Mouse (Mus musculus) left cerebral cortex, adult 9 months (tissue): ENCODE results near the gene Cacnb4.

Experiments used
- DNase-seq, 2 experiments: peaks; one replicate each; pipeline ENCODE4 v3.0.0; 2022; ENCODE audit warnings: low spot score in 2 of 2

Gene Cacnb4

DNA sequence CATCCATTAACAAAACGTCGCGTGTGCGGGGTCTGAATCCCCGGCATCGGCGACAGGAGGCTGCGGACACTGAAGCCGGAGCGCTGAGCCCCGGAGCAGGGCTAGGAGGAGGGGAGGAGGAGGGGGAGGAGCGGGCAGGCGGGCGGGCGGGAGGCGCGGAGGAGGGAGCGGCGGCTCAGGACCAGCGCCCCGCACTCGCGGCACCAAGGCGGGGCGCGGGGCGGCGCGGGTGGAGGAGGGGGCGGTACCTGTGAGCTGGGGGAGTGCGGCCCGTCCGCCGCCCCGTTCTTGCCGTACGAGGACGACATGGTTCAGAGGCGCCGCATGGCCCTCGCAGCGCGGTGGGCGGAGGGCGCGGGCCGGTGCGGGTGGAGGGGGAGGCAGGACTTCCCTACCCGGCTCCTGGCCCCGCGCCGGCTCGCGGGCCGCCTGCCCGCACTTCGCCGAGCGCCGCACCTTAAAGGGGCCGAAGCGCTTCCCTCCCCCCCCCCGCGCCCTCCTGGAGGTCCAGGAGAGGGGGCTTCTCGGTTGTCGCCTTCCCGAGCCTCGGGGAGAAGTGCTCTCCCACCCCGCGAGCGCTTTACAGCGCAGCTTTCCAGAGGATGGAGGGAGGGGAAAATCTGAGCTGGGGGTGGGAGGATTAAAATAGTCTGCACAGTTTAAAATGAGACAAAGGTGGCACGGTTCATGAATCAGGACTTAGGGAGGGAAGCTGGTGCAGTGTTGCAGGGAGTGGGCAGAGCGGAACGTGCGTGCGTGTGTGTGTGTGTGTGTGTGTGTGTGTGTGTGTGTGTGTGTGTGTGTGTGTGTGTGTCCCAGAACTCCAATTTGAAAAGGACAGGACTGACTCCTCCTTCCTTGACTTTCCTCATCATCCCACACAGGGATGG lies at the start of gene Cacnb4:
Gene Cacnb4, minus strand, starts transcription at position 809 of the 890 bp plus-strand sequence.
- DNase-seq: peak in 1 of 2 experiments; percentile 61

DNA sequence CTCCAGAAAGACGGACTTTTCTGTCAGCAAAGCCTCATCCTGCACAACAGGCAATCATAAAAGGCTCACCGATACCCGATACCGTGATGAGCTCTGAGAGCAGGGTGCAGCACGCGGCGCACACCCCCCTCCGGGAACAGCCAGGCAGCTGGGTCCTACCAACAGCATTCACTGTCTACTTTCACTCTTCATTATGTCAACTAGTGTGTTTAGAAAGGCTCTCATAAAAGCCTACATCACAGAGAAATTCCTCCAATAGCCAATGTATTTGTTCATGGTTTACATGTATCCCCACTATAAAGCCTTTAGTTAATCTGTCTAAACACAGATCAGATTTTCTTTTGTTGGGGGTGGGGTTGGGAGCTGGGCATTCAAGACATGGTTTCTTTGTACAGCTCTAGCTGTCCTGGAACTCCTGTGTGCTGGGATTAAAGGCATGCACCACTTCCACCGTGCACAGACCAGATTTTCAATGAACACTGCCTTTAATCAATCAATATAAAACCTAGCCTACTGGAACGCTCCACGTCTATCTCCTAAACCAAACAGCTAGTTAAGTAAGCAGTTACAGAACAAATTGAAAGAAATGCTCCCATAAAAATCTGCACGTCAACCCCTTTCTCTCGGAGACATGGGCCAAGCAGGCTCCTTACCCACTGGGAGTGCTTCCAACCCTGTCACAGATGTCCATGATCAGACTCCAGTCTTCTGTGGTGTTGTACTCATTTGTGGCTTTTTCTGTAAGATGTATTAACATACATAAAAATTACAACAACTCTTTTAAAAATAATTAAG lies 43.8 kb upstream of the Cacnb4 start:
- no peak for DNase-seq

DNA sequence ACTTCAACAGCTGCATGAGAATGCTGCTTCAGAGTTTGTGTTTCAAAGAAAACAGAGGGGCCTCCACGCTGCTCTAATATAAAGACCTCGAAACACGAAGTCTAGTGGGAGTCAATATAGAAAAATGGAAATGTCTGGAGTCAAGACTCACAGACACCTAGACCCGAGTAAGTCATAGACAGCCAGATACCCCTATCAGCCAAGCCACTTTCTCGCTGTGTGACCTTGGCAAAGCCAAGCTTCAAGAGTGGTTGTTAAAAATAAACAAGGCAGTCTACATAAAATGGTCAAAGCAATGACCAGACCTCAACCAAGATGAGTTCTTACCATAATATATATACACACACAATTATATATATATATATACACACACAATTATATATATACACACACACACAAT lies 40.4 kb upstream of the Cacnb4 start:
- DNase-seq: no peak

DNA sequence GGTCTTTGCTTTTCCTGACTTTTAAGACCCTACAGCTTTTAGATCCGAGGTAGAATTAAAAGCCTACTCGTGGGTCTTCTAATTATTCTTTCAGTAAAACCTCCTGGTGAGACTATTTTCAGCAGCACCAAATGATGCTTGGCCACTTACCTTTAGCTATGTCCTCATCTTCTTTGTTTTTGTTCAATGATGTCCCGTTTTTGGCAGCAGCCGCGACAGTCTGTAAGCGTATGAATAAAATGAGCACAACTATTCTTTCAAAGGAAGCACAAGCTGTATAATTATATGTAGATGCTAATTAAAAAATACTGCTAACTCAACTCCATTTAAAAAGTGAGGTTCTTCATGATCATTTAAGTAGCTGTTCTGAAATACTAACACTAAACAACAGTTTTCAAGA lies 38.9 kb upstream of the Cacnb4 start:
- DNase-seq: peak in 1 of 2 experiments; percentile 49

- DNase-seq: no peak
Observed at GRCm38 (mm10) chr2:52714111-52714510, 37.5 kb upstream of the Cacnb4 start.

DNA sequence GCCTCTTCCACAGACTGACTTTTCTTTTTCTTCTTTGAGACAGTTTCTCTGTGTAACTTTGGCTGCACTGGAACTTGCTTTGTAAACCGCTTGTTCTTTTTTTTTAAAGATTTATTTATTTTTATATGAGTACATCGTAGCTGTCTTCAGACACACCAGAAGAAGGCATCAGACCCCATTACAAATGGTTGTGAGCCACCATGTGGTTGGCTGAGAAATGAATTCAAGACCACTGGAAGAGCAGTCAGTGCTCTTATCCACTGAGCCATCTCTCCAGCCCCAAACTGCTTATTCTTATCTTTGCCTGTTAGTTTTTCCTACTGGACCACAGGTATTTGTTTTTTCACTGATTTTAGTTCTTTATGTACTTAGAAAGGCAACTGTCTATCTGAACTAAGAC lies 34.2 kb upstream of the Cacnb4 start:
- DNase-seq: no peak

DNA sequence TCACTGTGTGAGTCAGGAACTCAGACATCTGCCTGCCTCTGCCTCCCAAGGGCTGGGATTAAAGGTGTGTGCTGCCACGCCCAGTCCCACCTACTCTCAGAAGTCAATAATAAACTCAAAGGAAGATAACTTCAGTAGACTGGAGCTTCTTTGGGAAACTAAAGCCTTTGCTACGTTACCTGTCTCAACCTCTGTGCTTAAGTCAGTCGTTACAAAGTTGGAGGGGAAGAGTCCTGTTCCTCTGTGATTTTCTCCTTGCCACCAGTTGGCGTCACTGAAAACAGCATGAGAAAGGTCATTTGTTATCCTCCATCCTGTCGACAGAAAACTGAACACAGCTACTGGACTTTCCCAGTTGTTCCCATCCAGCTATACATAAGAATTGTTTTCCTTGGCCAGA lies 32.8 kb upstream of the Cacnb4 start:
- no peak for DNase-seq

DNA sequence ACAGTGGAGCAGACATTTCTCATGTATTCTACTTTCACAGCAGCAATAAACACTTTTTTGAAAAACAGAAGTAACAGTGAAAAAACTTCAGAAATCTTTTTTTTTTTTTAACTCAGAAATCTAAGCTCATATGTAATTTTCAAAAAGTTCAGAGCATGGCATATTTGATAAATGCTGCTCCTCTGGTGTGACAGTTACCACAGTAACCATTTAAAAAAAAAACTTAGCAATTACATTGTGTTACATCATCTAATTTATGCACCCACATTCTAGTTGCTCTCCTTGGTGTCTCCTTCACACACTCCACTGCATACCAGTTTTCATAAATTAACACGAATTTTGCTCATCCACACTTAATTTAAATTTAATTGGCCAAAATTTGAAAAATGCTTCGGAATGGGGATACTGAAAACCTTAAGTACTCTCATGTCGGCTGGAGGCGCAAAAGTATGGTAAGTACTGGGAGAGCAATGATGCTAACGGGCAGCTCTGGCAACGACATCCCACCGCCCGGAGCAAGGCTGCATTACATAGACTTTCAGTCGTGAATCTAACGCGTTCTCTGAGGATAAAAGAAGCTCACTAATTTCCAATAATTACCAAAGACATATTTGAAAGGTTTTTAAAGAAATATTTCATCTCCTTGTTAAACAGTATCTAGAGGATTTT lies 24.9 kb upstream of the Cacnb4 start:
- no peak for DNase-seq

- DNase-seq: no peak
Observed at GRCm38 (mm10) chr2:52700352-52700751, 23.7 kb upstream of the Cacnb4 start.

DNA sequence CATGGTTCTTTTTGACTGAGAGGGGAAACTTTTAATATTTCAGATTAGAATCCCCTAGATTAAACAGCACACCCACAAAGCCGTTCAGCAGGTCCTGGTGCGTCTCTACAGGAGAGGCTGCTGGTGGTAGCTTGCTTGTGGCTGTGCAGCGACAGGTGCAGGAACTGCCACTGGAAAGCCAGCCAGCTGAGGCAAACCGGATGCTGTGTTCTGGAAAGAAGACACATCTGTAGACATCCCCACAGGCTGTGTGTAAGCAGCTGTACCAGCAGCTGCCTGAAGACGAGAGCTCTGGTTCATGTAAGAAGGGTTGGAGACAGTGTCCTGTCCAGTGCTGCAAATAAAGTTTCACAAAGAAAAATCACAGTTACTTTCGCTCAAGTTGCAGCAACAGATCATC lies 18.0 kb upstream of the Cacnb4 start:
- DNase-seq: no peak

DNA sequence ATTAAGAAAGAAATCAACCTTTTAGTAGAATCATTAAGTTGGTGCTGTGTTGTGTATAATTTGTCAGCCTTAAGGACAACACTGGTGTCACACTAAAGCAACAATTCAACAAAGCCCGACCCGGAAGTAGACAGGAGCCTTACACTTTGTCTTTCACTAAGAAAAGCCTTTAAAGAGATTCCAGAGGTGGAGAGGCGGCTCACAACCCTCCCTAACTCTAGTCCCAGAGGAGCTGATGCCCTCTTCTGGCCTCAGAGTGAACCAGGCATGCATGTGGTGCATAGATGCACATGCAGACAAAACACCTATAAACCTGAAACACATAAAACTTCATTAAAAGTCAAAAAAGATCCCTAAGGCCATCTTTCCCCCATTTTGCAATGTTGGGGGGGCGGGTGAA lies 15.1 kb upstream of the Cacnb4 start:
- no peak for DNase-seq

DNA sequence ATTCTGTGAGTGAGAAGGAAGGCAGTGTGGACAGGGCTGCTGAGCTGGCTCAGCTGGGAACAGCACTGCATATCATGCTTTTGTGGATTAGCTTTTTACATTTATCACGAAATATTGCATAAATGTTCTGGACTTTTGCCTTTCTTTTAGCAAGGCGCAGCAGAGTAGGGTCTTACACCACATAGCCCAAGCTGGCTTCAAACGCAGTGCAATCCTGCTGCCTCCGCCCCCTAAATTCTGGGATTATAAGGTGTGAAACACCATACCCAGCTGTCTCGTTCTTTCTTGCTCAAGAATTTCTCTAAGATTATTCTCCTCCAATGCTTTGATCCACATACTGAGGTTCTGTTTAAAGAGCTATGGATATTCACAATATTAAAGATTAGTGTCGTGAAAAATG lies 10.0 kb upstream of the Cacnb4 start:
- DNase-seq: no peak

GRCm38 (mm10) chr2:52677589-52677988 lies 958 bp upstream of the Cacnb4 start:
- no peak for DNase-seq

DNA sequence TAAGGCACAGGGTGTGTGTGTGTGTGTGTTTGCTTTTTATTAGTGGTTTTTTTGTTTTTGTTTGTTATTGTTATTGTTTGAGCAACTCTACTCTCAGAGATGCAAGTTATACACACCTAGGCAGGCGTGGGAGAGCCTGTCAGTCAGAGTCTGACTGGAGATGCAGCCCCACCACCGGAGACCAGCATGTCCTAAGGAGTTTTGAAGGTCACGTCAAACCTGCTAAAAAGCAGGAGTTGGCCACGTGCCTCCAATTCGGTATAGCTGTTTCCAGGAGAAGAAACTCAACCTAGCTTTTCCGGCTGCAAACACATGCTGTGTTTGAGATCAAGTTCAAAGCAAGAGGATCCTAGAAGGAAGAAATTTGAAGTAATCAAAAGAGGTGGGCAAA lies 277 bp upstream of the Cacnb4 start:
- DNase-seq: no peak

DNA sequence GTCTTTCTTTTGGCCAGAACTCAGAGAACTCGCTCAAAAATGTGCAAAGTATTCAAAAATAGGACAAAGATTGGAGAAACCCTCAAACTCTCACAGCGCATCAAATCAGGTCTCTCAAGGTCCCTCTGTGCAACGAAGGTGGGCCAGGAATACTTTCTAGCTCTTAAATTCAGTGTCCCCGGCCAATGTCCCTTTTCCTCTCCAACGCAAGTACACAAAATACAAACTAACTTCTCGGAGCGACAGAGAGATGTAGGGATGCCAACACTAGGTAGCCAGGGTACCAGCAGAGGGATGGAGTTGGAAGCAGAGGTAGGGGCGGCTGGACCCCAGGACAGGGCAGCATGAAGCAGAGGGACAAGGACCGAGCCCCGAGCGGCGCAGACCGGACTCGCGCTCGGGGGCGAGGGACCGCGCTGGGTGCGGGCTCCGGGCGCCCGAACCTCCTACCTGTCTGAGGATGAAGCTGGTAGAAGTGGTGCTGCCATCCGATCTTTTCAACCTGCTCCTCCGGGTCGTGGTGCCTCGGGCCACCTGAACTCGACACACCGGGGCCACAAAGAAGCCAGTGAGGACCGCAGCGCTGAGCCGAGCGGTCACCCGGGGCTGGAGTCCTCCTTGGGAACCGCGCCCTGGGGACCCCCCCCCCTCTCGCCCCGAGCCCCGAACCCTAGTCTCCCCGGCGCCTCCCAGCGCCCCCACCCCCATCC lies 1.2 kb downstream of the Cacnb4 start:
- no peak for DNase-seq

GRCm38 (mm10) chr2:52674886-52675277 lies 1.7 kb downstream of the Cacnb4 start:
- DNase-seq: peak in 1 of 2 experiments; percentile 42

- no peak for DNase-seq
Observed at GRCm38 (mm10) chr2:52673172-52673571, 3.5 kb downstream of the Cacnb4 start.

DNA sequence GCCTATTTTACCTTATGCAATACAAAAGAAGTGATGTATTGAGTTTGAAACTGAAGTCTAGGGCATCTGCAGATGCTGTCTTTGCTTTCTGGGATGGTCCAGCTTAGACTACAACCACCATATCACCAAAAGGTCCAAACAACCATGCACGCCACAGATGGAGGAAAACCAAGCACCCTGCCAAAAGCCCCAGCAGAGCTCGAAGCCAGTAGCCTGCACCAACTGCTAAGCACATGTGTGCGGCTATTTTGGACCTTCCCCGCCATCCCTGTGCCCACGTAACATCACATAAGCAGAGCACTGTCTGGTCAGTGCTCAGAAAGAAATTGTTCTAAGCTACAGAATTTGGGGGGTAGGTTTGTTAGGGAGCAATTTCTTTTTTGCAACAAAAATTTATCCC lies 5.9 kb downstream of the Cacnb4 start:
- DNase-seq: peak in 1 of 2 experiments; percentile 77

GRCm38 (mm10) chr2:52668480-52668879 lies 8.2 kb downstream of the Cacnb4 start:
- DNase-seq: no peak

- no peak for DNase-seq
Observed at GRCm38 (mm10) chr2:52656722-52657121, 19.9 kb downstream of the Cacnb4 start.

GRCm38 (mm10) chr2:52654541-52654940 lies 22.1 kb downstream of the Cacnb4 start:
- DNase-seq: no peak

GRCm38 (mm10) chr2:52651547-52651946 lies 25.1 kb downstream of the Cacnb4 start:
- DNase-seq: no peak
